Mouse (Mus musculus) erythroblast, embryonic 14.5 days (primary cell): Measurements from ENCODE around the gene Polrmt.
A peak's percentile ranks its signal among the peaks of the same experiment; 100 is the strongest.

Experiments
- GATA1 ChIP-seq: IDR thresholded peaks from 2 replicates; pipeline ENCODE4 v1.6.1; 2012; ENCODE audit warnings: low read length, inconsistent platforms, mixed read lengths
- TAL1 ChIP-seq: IDR thresholded peaks from 3 replicates; pipeline ENCODE4 v1.6.1; 2012; ENCODE audit warnings: low read length, inconsistent platforms, mixed read lengths

DNA sequence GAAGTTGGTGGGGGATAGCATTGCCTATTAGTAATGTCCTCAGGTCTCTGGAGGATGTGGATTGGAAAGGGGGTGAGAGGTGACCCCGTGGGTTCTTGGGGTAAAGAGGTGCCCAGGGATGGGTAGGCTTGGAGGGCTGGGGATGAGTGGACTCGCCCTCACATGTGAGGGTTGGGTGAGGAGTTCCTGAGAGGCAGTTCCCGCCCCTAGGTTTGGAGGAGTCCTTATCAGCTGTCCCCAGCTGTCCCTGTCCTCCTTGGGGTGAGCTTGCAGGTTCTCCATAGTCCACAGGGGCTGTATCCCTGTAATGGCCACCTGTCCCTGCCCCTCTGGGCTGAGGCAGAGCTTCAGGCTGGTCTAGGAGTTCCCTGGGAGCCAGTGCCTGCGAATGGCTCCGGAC, 40.4 kb downstream of the Polrmt start:
- TF ChIP-seq GATA1 (peak; percentile 88), TAL1 (peak; percentile 99)
